Mouse (Mus musculus) midbrain, embryonic 11.5 days (tissue): ENCODE data around the gene Gm5141. TPM values are rescaled to one million over a fixed set of nuclear protein-coding genes. Genes with fewer than 3 reads are reported as not detected.
"Not testable (repeated sequence)": the region's sequence is repeated elsewhere in the genome, so short reads cannot be mapped to it uniquely, and the experiment has no call there.

Source experiments
- ATAC-seq: fragments of 200-750 bp; cut with Nextera tagmentation; 2 replicates; pipeline ENCODE4 v1.8.0; 2017; ENCODE audit warnings: moderate TSS enrichment, moderate library complexity; ENCODE audit not compliant: low FRiP score
- DNase-seq: peaks from one replicate; pipeline ENCODE4 v3.0.0; 2015; ENCODE audit warnings: low spot score; ENCODE audit errors: missing footprints
- H3K27ac ChIP-seq: fragments of 300-500 bp; sonication (generic); 2 replicates; pipeline ENCODE4 v1.5.1; 2014; ENCODE audit warnings: low read depth, low read length
- H3K27me3 ChIP-seq: fragments of 300-500 bp; sonication (generic); 2 replicates; pipeline ENCODE4 v1.6.1; 2014; ENCODE audit warnings: mild to moderate bottlenecking, low read length, moderate library complexity, mixed read lengths; ENCODE audit not compliant: control insufficient read depth, insufficient read depth
- H3K36me3 ChIP-seq: fragments of 300-500 bp; sonication (generic); 2 replicates; pipeline ENCODE4 v1.6.1; 2014; ENCODE audit warnings: mild to moderate bottlenecking, low read length, moderate library complexity, mixed read lengths; ENCODE audit not compliant: control insufficient read depth, insufficient read depth
- H3K4me1 ChIP-seq: fragments of 300-500 bp; sonication (generic); 2 replicates; pipeline ENCODE4 v1.6.1; 2014; ENCODE audit warnings: low read length; ENCODE audit not compliant: control insufficient read depth, insufficient read depth
- H3K4me2 ChIP-seq: fragments of 300-500 bp; sonication (generic); 2 replicates; pipeline ENCODE4 v1.6.1; 2014; ENCODE audit warnings: mild to moderate bottlenecking, moderate library complexity
- H3K4me3 ChIP-seq: fragments of 300-500 bp; sonication (generic); 2 replicates; pipeline ENCODE4 v1.5.1; 2014; ENCODE audit warnings: low read depth, low read length
- H3K9ac ChIP-seq: fragments of 300-500 bp; sonication (generic); 2 replicates; pipeline ENCODE4 v1.6.1; 2014; ENCODE audit warnings: low read length
- H3K9me3 ChIP-seq: fragments of 300-500 bp; sonication (generic); 2 replicates; pipeline ENCODE4 v1.6.1; 2016; ENCODE audit warnings: low read length; ENCODE audit not compliant: control insufficient read depth
- WGBS: fragments of 180-500 bp; shearing (Covaris S2); extraction: QIAGEN DNeasy Blood & Tissue Kit; methylation state at CpG from one replicate; pipeline ENCODE4 v1.1.7; 2014; 5-methylcytosine and 5-hydroxymethylcytosine counted together
- polyA plus RNA-seq: library from polyadenylated mRNA; unstranded; fragments of >200 nt; fragmentation: Nextera tagmentation; extraction: Ambion mirVana; gene quantifications from 2 replicates; pipeline ENCODE4 v1.2.1, GENCODE M21; 2014

The Gm5141 gene
- 12.4 and 13.9 TPM in 2 replicates for polyA plus RNA-seq

DNA sequence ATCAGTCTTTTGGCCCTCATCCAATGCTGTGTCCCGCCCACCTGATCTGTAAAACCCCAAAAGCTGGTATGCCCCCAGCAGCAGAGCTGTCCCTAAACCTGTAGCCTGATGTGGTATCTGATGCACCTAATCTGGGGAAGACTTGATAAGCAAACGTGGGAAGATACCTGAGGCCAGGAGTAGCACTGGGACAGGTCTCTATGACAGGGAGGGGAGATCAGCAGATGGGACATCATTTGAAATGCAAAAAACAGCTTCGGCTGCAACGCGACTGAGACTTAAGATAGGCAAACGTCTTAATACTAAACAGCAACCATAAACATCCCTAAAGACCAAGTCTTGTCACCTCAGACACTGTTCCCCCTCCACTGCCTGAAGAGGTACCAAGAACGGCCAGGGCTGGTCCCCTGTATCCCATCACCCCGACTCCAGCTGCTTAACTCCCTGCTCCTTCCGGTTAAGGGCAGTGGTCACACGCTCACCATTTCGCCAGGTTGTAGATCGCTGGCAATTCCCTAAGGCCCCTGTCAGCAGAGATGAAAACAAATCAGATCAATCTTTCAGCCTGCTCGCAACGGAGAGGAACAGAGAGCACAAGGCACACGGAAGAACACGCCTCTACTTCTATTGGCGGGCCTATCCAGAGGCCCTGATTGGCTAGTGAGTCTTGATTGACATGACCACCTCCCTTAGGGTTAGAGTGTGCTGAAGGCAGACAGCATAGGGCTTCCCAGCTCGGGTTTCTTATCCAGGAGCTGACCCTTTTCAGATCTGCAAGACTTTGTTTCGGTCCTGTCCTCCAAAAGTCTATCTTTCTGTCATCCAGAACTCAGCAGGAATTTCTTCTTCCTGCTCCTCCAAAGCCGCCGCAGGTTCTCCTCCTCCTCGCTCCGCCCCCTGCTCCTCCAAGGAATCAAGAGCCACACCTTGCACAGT, at the start of gene Gm5141:
Gm5141 (minus strand) TSS at position 610 of the 936 bp plus-strand sequence.
- ATAC-seq (peak; percentile 100), DNase-seq (peak; percentile 89)
- H3K4me1 ChIP-seq, H3K36me3 ChIP-seq, H3K27me3 ChIP-seq, H3K9me3 ChIP-seq, H3K27ac ChIP-seq: not testable (repeated sequence)
- Histone ChIP-seq H3K9ac (peak within 1 kb of the TSS; percentile 65; the same call in 1 of the 2 replicates), H3K4me2 (peak within 1 kb of the TSS; percentile 55), H3K4me3 (peak within 1 kb of the TSS; percentile 45)
- WGBS: 7% methylated on average over 18 of the region's 23 CpGs

DNA sequence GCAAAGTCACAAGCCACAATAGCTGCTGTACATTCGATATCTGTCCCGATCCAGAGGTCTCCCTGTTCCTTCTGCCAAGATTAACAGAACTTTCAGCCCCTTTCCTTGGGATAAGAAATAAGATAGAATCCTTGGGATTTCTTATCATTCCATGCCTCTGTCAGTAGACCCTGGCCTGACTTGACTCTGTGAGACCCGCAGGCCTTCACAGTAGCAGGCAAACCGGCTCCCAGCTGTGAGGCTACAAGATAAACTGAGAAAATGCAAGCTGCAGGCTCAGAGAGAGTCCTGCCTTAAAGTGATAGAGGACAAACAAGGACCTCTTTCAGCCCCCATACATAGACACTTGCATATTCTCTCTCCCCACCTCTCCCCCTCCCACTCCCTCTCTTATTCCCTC, 47.7 kb upstream of the Gm5141 start:
- no peak overlapping the region for H3K9ac ChIP-seq
- H3K27ac ChIP-seq: no peak overlapping the region
- no peak overlapping the region for H3K4me3 ChIP-seq
- DNase-seq: no peak
- WGBS: 42% methylated on average over 4 of the region's 4 CpGs
- H3K4me1 ChIP-seq: no peaks in the 10 kb centered on the region
- H3K4me2 ChIP-seq: no peak overlapping the region
- H3K9me3 ChIP-seq: no peaks in the 10 kb centered on the region
- H3K36me3 ChIP-seq: no peaks in the 10 kb centered on the region
- H3K27me3 ChIP-seq: no peaks in the 10 kb centered on the region
- ATAC-seq: no peak

DNA sequence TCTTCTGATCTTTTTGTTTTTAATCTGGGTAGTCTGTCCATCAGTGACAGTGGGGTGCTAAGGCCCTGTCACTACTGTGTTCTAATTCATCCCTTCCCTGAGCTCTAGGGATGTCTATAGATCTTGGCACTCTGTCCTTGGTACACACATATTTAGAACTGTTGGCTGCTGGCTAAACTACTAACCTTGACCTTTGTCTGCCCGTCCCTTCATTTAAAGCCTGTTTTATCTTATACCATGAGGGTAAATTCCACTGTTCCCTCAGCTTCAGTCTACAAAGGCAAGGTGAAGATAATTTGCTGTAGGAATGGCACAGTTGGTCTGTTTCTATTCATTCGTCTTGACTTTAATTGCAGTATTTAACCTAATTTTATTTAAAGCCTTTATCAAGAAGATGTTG, 46.6 kb upstream of the Gm5141 start:
- H3K9me3 ChIP-seq: no peaks in the 10 kb centered on the region
- ATAC-seq (no peak), DNase-seq (no peak)
- H3K4me1 ChIP-seq: no peaks in the 10 kb centered on the region
- no peaks in the 10 kb centered on the region for H3K36me3 ChIP-seq
- H3K27ac ChIP-seq: no peak overlapping the region
- H3K9ac ChIP-seq: no peak overlapping the region
- no peak overlapping the region for H3K4me2 ChIP-seq
- H3K4me3 ChIP-seq: no peak overlapping the region
- WGBS: 87% methylated on average over 2 of the region's 2 CpGs
- H3K27me3 ChIP-seq: no peaks in the 10 kb centered on the region

DNA sequence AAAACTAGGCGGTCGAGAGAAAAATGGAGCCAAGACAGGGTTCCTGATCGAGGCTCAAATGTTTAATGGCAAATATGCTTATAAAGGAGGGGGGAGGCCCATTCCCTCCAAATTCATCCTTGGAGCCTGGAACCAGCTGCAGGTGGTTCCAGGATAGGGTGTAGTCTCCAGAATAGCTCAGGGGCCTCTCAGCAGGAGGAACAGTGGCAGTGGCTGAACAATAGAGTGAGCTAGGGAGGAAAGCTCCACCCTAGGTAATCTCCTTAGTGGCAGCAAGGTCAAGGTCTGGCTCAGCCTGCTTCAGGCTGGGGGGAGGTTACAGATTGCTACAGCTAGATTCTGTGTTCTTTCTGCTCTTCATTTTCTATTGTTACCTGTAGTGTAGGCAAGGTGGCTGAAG, 30.1 kb upstream of the Gm5141 start:
- not testable (repeated sequence) for ATAC-seq, DNase-seq, H3K27me3 ChIP-seq, H3K4me1 ChIP-seq, H3K9me3 ChIP-seq, H3K4me2 ChIP-seq, H3K4me3 ChIP-seq, H3K36me3 ChIP-seq, H3K9ac ChIP-seq, H3K27ac ChIP-seq
- WGBS: 74% methylated on average over 3 of the region's 3 CpGs

DNA sequence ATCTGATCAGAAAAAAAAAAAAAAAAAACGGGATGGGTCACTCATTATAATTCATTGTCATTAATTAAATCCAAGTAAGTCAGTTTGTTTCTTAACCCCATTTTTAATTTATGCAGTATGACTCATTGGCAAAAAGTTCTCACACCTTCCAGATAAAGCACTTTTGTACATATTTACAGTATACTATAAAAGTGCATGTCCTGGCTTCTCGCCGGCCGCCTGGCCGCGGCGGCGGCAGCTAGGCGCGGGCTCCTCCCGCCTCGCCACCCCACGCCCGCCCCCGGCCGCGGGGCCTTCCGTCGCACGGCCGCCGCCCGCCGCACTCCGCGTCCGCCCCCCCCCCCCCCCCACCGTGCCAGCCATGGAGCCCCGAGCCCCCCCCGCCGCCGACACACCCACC, 27.1 kb upstream of the Gm5141 start:
- peak overlapping the region; percentile 25 for H3K4me3 ChIP-seq
- H3K27ac ChIP-seq: no peak overlapping the region
- H3K27me3 ChIP-seq: no peaks in the 10 kb centered on the region
- no peaks in the 10 kb centered on the region for H3K36me3 ChIP-seq
- H3K4me2 ChIP-seq: peak overlapping the region; percentile 46
- H3K9ac ChIP-seq: peak overlapping the region; percentile 40; the same call in 1 of the 2 replicates
- 14% methylated on average over 19 of the region's 32 CpGs for WGBS
- ATAC-seq (peak; percentile 57; the same call in 1 of the 2 replicates), DNase-seq (no peak)
- H3K9me3 ChIP-seq: no peaks in the 10 kb centered on the region
- H3K4me1 ChIP-seq: no peaks in the 10 kb centered on the region

- not testable (repeated sequence) for H3K4me1 ChIP-seq, H3K27me3 ChIP-seq, H3K4me3 ChIP-seq, H3K36me3 ChIP-seq, H3K9ac ChIP-seq, DNase-seq, ATAC-seq, H3K4me2 ChIP-seq, H3K9me3 ChIP-seq, H3K27ac ChIP-seq
- 91% methylated on average over 6 of the region's 6 CpGs for WGBS
Measured at GRCm38 (mm10) chr13:62807981-62808380, 22.4 kb upstream of the Gm5141 start.

GRCm38 (mm10) chr13:62786135-62786493, 506 bp upstream of the Gm5141 start:
- Histone ChIP-seq H3K4me2 (peak overlapping the region; percentile 55; the same call in 1 of the 2 replicates), H3K9ac (peak overlapping the region; percentile 65; the same call in 1 of the 2 replicates), H3K4me3 (peak overlapping the region; percentile 45)
- not testable (repeated sequence) for H3K27me3 ChIP-seq, H3K27ac ChIP-seq, H3K9me3 ChIP-seq, DNase-seq, H3K36me3 ChIP-seq, H3K4me1 ChIP-seq
- peak; percentile 17; the same call in 1 of the 2 replicates for ATAC-seq
- 66% methylated on average over 2 of the region's 2 CpGs for WGBS

DNA sequence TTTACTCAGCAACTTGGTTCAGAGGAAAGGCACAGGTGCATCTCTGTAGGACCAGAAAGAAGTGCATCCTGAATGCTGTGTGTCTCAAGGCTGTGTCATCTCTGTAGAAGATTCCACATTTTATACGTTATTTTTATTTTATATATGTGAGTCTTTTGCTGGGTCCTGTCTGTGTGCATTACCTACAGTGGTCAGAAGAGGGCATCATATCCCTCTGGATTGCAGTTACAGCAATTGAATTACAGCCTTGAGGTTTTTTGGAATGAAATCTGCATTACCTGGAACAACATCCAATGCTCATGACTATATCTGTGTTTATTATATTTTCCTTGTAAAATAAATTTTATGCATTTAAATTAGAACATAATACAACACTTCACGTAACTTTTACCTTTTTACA, 21.8 kb downstream of the Gm5141 start:
- not testable (repeated sequence) for ATAC-seq, H3K9ac ChIP-seq, H3K4me3 ChIP-seq, DNase-seq, H3K4me2 ChIP-seq, H3K9me3 ChIP-seq, H3K36me3 ChIP-seq, H3K4me1 ChIP-seq, H3K27me3 ChIP-seq, H3K27ac ChIP-seq
- WGBS: 73% methylated on average over 2 of the region's 2 CpGs
